8 mouse cellular contexts compared by ENCODE assay signal in the genomic region with DNA sequence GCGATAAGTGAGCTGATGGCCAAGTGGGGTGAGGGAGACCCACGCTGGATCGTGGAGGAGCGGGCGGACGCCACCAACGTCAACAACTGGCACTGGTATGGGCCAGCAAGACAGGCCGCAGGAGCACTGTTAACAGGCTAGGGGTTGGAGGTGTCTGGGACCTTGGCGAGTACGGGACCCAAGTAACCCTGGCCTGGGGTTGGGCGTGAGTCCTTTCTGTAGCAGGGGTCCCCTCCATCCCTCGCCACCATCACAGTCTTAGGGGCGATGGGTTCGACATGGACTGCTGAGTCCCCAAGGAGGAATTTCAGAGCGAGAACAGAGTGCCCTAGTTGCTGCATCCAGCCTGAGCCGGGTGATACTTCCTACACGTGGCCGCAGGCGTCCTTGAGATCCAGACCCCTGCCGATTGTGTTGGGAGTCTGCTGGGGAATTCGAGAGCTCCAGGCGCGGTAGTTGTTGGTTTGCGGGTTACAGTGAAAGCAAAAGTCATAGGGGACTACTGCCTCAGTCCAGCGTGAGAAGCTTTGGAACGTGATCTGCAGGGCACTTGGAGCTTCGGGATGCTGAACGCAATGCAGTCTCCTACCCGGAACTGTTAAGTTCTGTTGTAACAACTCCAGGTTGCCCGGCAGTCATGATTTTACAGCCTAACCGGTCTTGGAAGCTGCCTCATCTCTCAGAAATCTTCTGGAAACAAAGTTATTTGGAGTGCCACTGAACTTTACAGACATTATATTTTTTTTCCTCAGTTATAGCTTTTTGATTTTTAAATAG. TPM values are rescaled to one million over a fixed set of nuclear protein-coding genes. Genes with fewer than 3 reads are reported as not detected.
DNase-seq lines count a peak whose midpoint lies in the region; ATAC-seq and TF ChIP-seq lines count a peak whose summit lies in the region.

No protein-coding gene starts in this region.

- H3K27me3 ChIP-seq in C2C12 (ENCODE audit: control insufficient read depth, insufficient read depth, insufficient read length), result no peaks in the 10 kb centered on the region
- H3K27me3 ChIP-seq in embryonic facial prominence, embryonic 11.5 days (ENCODE audit: control insufficient read depth, insufficient read depth, low read length), result no peaks in the 10 kb centered on the region
- H3K27me3 ChIP-seq in intestine, embryonic 15.5 days (replicated peaks), result no peaks in the 10 kb centered on the region
- no peaks in the 10 kb centered on the region for H3K27me3 ChIP-seq in midbrain, embryonic 10.5 days (ENCODE audit: low read depth, poor library complexity, severe bottlenecking)

- H3K4me1 ChIP-seq in embryonic facial prominence, embryonic 11.5 days (ENCODE audit: control insufficient read depth, insufficient read depth, low read length), result peaks cover 3% of the 10 kb centered on the region; the same call in 1 of the 2 replicates
- H3K4me1 ChIP-seq in intestine, embryonic 15.5 days (replicated peaks), result peaks cover 9% of the 10 kb centered on the region
- peaks cover 29% of the 10 kb centered on the region for H3K4me1 ChIP-seq in midbrain, embryonic 10.5 days

- H3ac ChIP-seq in C2C12 (ENCODE audit: control insufficient read depth, insufficient read length, low read depth), result peak overlapping the region; percentile 95

- intact Hi-C loops in gastrocnemius, adult 2 months (cut with DNase I), result loop anchor here (2.0 to 10.0 kb wide), 5 partner anchors 120 to 272 kb away; a partner anchor contains a TSS

- H3K79me3 ChIP-seq in C2C12 (ENCODE audit: low read depth), result peaks cover 31% of the 10 kb centered on the region

- ATAC-seq in embryonic facial prominence, embryonic 11.5 days (replicated peaks; ENCODE audit: insufficient number of reproducible peaks, low FRiP score, low TSS enrichment, low read depth), result peak; percentile 63
- ATAC-seq in intestine, embryonic 15.5 days, result peak; percentile 68

- H3K9me3 ChIP-seq in embryonic facial prominence, embryonic 11.5 days (replicated peaks; ENCODE audit: control insufficient read depth, low read length), result no peaks in the 10 kb centered on the region
- H3K9me3 ChIP-seq in intestine, embryonic 15.5 days, result no peaks in the 10 kb centered on the region
- no peaks in the 10 kb centered on the region for H3K9me3 ChIP-seq in midbrain, embryonic 10.5 days (replicated peaks)

- no peak for TF ChIP-seq CTCF in gastrocnemius, adult 2 months (IDR thresholded peaks at IDR 0.05)
- no peak for TF ChIP-seq CTCF in C2C12 (IDR thresholded peaks at IDR 0.05; ENCODE audit: control insufficient read depth, insufficient read depth, insufficient read length)

- H3K79me2 ChIP-seq in C2C12 (ENCODE audit: control insufficient read depth, insufficient read depth), result peaks cover 57% of the 10 kb centered on the region

- peak overlapping the region; percentile 69 for H3K4me2 ChIP-seq in embryonic facial prominence, embryonic 11.5 days (ENCODE audit: low read depth, low read length)
- peak overlapping the region; percentile 82 for H3K4me2 ChIP-seq in intestine, embryonic 15.5 days (replicated peaks)

- H3K27ac ChIP-seq in gastrocnemius, adult 2 months, result peak overlapping the region; percentile 98
- H3K27ac ChIP-seq in embryonic facial prominence, embryonic 11.5 days (replicated peaks; ENCODE audit: low read depth, low read length), result peak overlapping the region; percentile 85
- H3K27ac ChIP-seq in intestine, embryonic 15.5 days, result peak overlapping the region; percentile 92
- H3K27ac ChIP-seq in midbrain, embryonic 10.5 days (replicated peaks), result peak overlapping the region; percentile 93

- under 1% methylated on average over 31 of the region's 31 CpGs for WGBS in embryonic facial prominence, embryonic 11.5 days
- WGBS in intestine, embryonic 15.5 days, result under 1% methylated on average over 31 of the region's 31 CpGs
- WGBS in midbrain, embryonic 10.5 days, result under 1% methylated on average over 31 of the region's 31 CpGs

- H3K9ac ChIP-seq in embryonic facial prominence, embryonic 11.5 days (replicated peaks; ENCODE audit: low read length), result peak overlapping the region; percentile 91
- H3K9ac ChIP-seq in intestine, embryonic 15.5 days, result peak overlapping the region; percentile 90

- H3K4me3 ChIP-seq in gastrocnemius, adult 2 months, result peak overlapping the region; percentile 97
- H3K4me3 ChIP-seq in C2C12 (ENCODE audit: insufficient read depth, poor library complexity, severe bottlenecking), result peak overlapping the region; percentile 85
- peak overlapping the region; percentile 81 for H3K4me3 ChIP-seq in embryonic facial prominence, embryonic 11.5 days (ENCODE audit: low read depth, low read length)
- H3K4me3 ChIP-seq in intestine, embryonic 15.5 days (replicated peaks), result peak overlapping the region; percentile 91
- H3K4me3 ChIP-seq in midbrain, embryonic 10.5 days, result peak overlapping the region; percentile 85

- peak; percentile 25 for DNase-seq in gastrocnemius, adult 2 months
- DNase-seq in gastrocnemius, adult 8-10 months (ENCODE audit: low spot score in 2 of 2), result no peak
- DNase-seq in embryonic facial prominence, embryonic 11.5 days (ENCODE audit: low spot score), result peak; percentile 61
- no peak for DNase-seq in midbrain, embryonic 10.5 days (ENCODE audit: low spot score)
- DNase-seq in cerebellum, postnatal 10 days, result no peak
- no peak for DNase-seq in retina, postnatal 1 day

- H3K36me3 ChIP-seq in C2C12 (ENCODE audit: control insufficient read depth, insufficient read depth), result peaks cover 48% of the 10 kb centered on the region
- peaks cover 11% of the 10 kb centered on the region for H3K36me3 ChIP-seq in embryonic facial prominence, embryonic 11.5 days (replicated peaks; ENCODE audit: control insufficient read depth, insufficient read depth, low read depth, low read length)
- peaks cover 25% of the 10 kb centered on the region for H3K36me3 ChIP-seq in intestine, embryonic 15.5 days
- peaks cover 60% of the 10 kb centered on the region for H3K36me3 ChIP-seq in midbrain, embryonic 10.5 days

TF ChIP-seq in C2C12, 6 proteins besides CTCF, POLR2A, EP300 and RAD21:
- TF ChIP-seq CEBPB (IDR thresholded peaks at IDR 0.05; ENCODE audit: low read depth), result no peak
- no peak for TF ChIP-seq MYOG (IDR thresholded peaks at IDR 0.05; ENCODE audit: control insufficient read depth, extremely low read depth, insufficient read length)
- no peak for TF ChIP-seq FOSL1 (IDR thresholded peaks at IDR 0.05; ENCODE audit: insufficient read depth, low read length, poor library complexity, severe bottlenecking)
- TF ChIP-seq MYOD1 (IDR thresholded peaks at IDR 0.05; ENCODE audit: control insufficient read depth, insufficient read length, low read depth), result no peak
- no peak for TF ChIP-seq USF1 (IDR thresholded peaks at IDR 0.05; ENCODE audit: low read depth)
- no peak for TF ChIP-seq MAX (IDR thresholded peaks at IDR 0.05)

RNA-seq across cellular contexts. Expression of a gene that starts 0.7 kb away (rescaled TPM):
- total RNA-seq in gastrocnemius, adult 2 months (2021), result 100 to 1,000 TPM; 120 to 154 TPM
- total RNA-seq in gastrocnemius, adult 8-10 months (2022), result 100 to 1,000 TPM; 106 to 131 (median 116) TPM
- polyA plus RNA-seq in C2C12 (2012; fragmentation: generic; extraction: Trizol), result 226 TPM
- 245 and 266 TPM in 2 replicates for polyA plus RNA-seq in embryonic facial prominence, embryonic 11.5 days (2014; fragmentation: Nextera tagmentation; extraction: Ambion mirVana)
- polyA plus RNA-seq in intestine, embryonic 15.5 days (2015; fragmentation: Nextera tagmentation; extraction: Ambion mirVana), result 228 and 230 TPM in 2 replicates
- polyA plus RNA-seq in midbrain, embryonic 10.5 days (2016; fragmentation: Nextera tagmentation; extraction: Ambion mirVana), result 243 and 272 TPM in 2 replicates

RNA-seq across cellular contexts. Expression of a gene that starts 1.0 kb away (rescaled TPM):
- 1 to 10 TPM; 7.3 to 9.5 TPM for total RNA-seq in gastrocnemius, adult 2 months (2021)
- 1 to 10 TPM; 6.4 to 8.4 (median 7.5) TPM for total RNA-seq in gastrocnemius, adult 8-10 months (2022)
- polyA plus RNA-seq in C2C12 (2012; fragmentation: generic; extraction: Trizol), result 23.2 TPM
- 61.9 and 62.0 TPM in 2 replicates for polyA plus RNA-seq in embryonic facial prominence, embryonic 11.5 days (2014; fragmentation: Nextera tagmentation; extraction: Ambion mirVana)
- polyA plus RNA-seq in intestine, embryonic 15.5 days (2015; fragmentation: Nextera tagmentation; extraction: Ambion mirVana), result 36.6 and 40.1 TPM in 2 replicates
- 54.8 and 59.6 TPM in 2 replicates for polyA plus RNA-seq in midbrain, embryonic 10.5 days (2016; fragmentation: Nextera tagmentation; extraction: Ambion mirVana)

RNA-seq across cellular contexts. Expression of a gene that starts 28.5 kb away (rescaled TPM):
- 1 to 10 TPM in 1 of 2 experiments, under 1 TPM in 1; 0.26 to 1.1 TPM for total RNA-seq in gastrocnemius, adult 2 months (2021)
- under 1 TPM; 0.29 to 0.56 (median 0.38) TPM for total RNA-seq in gastrocnemius, adult 8-10 months (2022)
- 0.18 TPM for polyA plus RNA-seq in C2C12 (2012; fragmentation: generic; extraction: Trizol)
- polyA plus RNA-seq in embryonic facial prominence, embryonic 11.5 days (2014; fragmentation: Nextera tagmentation; extraction: Ambion mirVana), result 0.67 and 0.72 TPM in 2 replicates
- polyA plus RNA-seq in intestine, embryonic 15.5 days (2015; fragmentation: Nextera tagmentation; extraction: Ambion mirVana), result 0.25 and 0.36 TPM in 2 replicates
- 0.82 and 0.83 TPM in 2 replicates for polyA plus RNA-seq in midbrain, embryonic 10.5 days (2016; fragmentation: Nextera tagmentation; extraction: Ambion mirVana)

RNA-seq across cellular contexts. Expression of a gene that starts 32.5 kb away (rescaled TPM):
- not detected for total RNA-seq in gastrocnemius, adult 2 months (2021)
- not detected for total RNA-seq in gastrocnemius, adult 8-10 months (2022)
- polyA plus RNA-seq in C2C12 (2012; fragmentation: generic; extraction: Trizol), result 0.18 TPM
- polyA plus RNA-seq in embryonic facial prominence, embryonic 11.5 days (2014; fragmentation: Nextera tagmentation; extraction: Ambion mirVana), result 0.34 and 0.98 TPM in 2 replicates
- polyA plus RNA-seq in intestine, embryonic 15.5 days (2015; fragmentation: Nextera tagmentation; extraction: Ambion mirVana), result 0.49 and 0.55 TPM in 2 replicates
- 0.99 and 1.4 TPM in 2 replicates for polyA plus RNA-seq in midbrain, embryonic 10.5 days (2016; fragmentation: Nextera tagmentation; extraction: Ambion mirVana)

Comparison
In these comparisons a context has a peak if more than half of its experiments do, and no peak if none do; other contexts are left out.
1. DNase-seq: peak in gastrocnemius, adult 2 months (single experiment) and embryonic facial prominence, embryonic 11.5 days (single experiment); none in gastrocnemius, adult 8-10 months (0 of 2), midbrain, embryonic 10.5 days (single experiment), cerebellum, postnatal 10 days (0 of 2) and retina, postnatal 1 day (single experiment).
2. Peak in every context shown above with its lines, with median percentiles within 50 percentile points of each other: H3K27ac ChIP-seq and H3K4me3 ChIP-seq.